In the genomic region with DNA sequence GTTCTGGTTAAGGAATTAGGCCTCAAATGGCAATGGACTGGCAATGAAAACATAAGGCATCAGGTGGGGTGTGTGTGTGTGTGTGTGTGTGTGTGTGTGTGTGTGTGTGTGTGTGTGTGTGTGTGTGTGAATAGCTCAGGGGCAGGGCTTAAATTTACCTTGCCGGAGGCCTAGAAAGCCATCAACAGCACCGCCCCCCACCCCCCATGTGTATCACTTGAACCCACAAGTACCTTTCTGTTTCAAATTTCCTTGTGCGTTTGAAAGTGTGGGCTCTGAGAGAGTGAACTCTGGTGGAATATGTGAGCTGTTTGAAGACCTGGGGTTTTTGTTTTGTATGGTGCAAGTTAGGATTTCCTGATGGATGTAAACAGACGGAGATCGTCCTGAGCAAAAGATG, we compare ENCODE assay signal across 9 mouse cellular contexts.
A peak's percentile ranks its signal among the peaks of the same experiment; 100 is the strongest.
DNase-seq lines count a peak whose midpoint lies in the region; ATAC-seq and TF ChIP-seq lines count a peak whose summit lies in the region.
"Had no signal": no experiment of that assay in that cellular context is flagged by ENCODE, and none has a peak within 500 bp of the region (broad histone marks: within the 10 kb centered on the region; RNA-seq: fewer than 3 reads in every experiment).

No protein-coding gene starts in this region.

- peak overlapping the region; percentile 84 for H3K4me2 ChIP-seq in liver, embryonic 13.5 days

- no peak overlapping the region for H3K27ac ChIP-seq in spleen, adult 2 months (ENCODE audit: insufficient read depth, low read length)
- peak overlapping the region; percentile 6; the same call in 1 of the 2 replicates for H3K27ac ChIP-seq in liver, embryonic 13.5 days

- ATAC-seq in liver, embryonic 13.5 days (ENCODE audit: low read depth), result 0 out of 2 replicates have a peak, but pooled peaks have one; percentile 29

- DNase-seq in embryo, embryonic 10.5 days (ENCODE audit: low spot score), result peak; percentile 37
- no peak for DNase-seq in embryo, embryonic 10 days (ENCODE audit: low spot score)
- DNase-seq in spleen, adult 2 months (ENCODE audit: low read depth in 1 of 2, low spot score in 2 of 2), result no peak
- DNase-seq in spleen, postnatal 36 days (ENCODE audit: low spot score in 2 of 2), result no peak
- no peak for DNase-seq in liver, embryonic 13.5 days
- DNase-seq in left cerebral cortex, adult 11 months (ENCODE audit: low spot score), result no peak
- DNase-seq in left cerebral cortex, postnatal 14 days (ENCODE audit: low spot score in 2 of 2), result no peak
- no peak for DNase-seq in gastrocnemius, postnatal 10 days
- DNase-seq: right cerebral cortex, postnatal 25 days had no signal

- H3K4me1 ChIP-seq in spleen, adult 2 months (ENCODE audit: control insufficient read depth, insufficient read depth, insufficient read length), result peaks cover 3% of the 10 kb centered on the region; the same call in 1 of the 2 replicates
- peaks cover 24% of the 10 kb centered on the region for H3K4me1 ChIP-seq in liver, embryonic 13.5 days (replicated peaks)

- H3K9me3 ChIP-seq in liver, embryonic 13.5 days (replicated peaks), result no peaks in the 10 kb centered on the region

- H3K9ac ChIP-seq in liver, embryonic 13.5 days, result peak overlapping the region; percentile 65; the same call in 1 of the 2 replicates

- intact Hi-C loops in left cerebral cortex, postnatal 14 days (cut with DNase I), result no loop called here

- no peaks in the 10 kb centered on the region for H3K36me3 ChIP-seq in spleen, adult 2 months (ENCODE audit: control insufficient read depth, insufficient read depth, low read length)
- H3K36me3 ChIP-seq in liver, embryonic 13.5 days, result peaks cover 3% of the 10 kb centered on the region

- no peaks in the 10 kb centered on the region for H3K27me3 ChIP-seq in spleen, adult 2 months (ENCODE audit: control insufficient read depth, insufficient read depth, low read length)
- H3K27me3 ChIP-seq in liver, embryonic 13.5 days, result no peaks in the 10 kb centered on the region

- 74% methylated on average over 5 of the region's 5 CpGs for WGBS in spleen, adult 2 months
- WGBS in liver, embryonic 13.5 days (ENCODE audit: insufficient replicate concordance), result 54% methylated on average over 5 of the region's 5 CpGs

- H3K4me3 ChIP-seq in spleen, adult 2 months (ENCODE audit: extremely low read depth, insufficient read depth, insufficient read length), result peak overlapping the region; percentile 41; the same call in 1 of the 2 replicates
- peak overlapping the region; percentile 63 for H3K4me3 ChIP-seq in liver, embryonic 13.5 days (replicated peaks)

- TF ChIP-seq CTCF in spleen, adult 2 months (IDR thresholded peaks at IDR 0.05; ENCODE audit: extremely low read depth, insufficient read depth, insufficient read length, insufficient replicate concordance), result no peak

- TF ChIP-seq POLR2A in spleen, adult 2 months (IDR thresholded peaks at IDR 0.05; ENCODE audit: low read depth, low read length), result no peak
